Mouse (Mus musculus) 3T3-L1 (cell line): ENCODE data around the gene Ern1.

Experiments
- DNase-seq: peaks from one replicate; pipeline ENCODE4 v3.0.0-alpha.2; 2015; ENCODE audit warnings: low read depth, low spot score

Gene Ern1

GRCm38 (mm10) chr11:106350853-106351252, 136.8 kb downstream of the Ern1 start:
- DNase-seq, result no peak

DNA sequence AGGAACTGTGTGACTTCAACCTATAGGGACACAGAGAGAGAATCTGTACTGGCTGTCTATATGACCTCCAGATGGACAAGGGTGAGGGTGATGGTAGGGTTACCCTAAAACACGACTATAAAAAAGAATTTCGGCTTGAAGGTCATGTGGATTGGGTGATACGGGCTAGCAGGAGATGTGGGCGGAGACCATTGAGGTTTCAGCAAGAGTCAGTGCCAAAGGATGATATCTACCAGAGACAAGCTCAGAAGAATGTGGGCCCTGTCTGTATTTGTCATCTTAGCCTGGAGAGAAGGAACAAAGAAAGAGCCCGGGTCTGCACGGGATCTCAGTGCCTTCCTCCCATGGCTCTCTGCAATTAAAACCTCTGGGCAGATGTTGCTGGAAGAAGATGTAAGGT, 137.9 kb downstream of the Ern1 start:
- DNase-seq, result no peak

GRCm38 (mm10) chr11:106344910-106345309, 142.7 kb downstream of the Ern1 start:
- DNase-seq, result no peak
